Mouse (Mus musculus) layer of hippocampus, postnatal 10 days (tissue): ENCODE measurements around the gene Serpina9. TPM values are rescaled to one million over a fixed set of nuclear protein-coding genes. Genes with fewer than 3 reads are reported as not detected.
A peak's percentile ranks its signal among the peaks of the same experiment; 100 is the strongest.

ENCODE experiments used
- DNase-seq, 2 experiments: peaks; one replicate each; pipeline ENCODE4 v3.0.0; 2021; ENCODE audit warnings: low spot score in 2 of 2
- long read RNA-seq: library from polyadenylated mRNA; stranded (forward); transcript quantifications from one replicate; pipeline ENCODE4 v2.0.0, GENCODE M21; 2023
- total RNA-seq, 2 experiments: library from RNA; stranded (reverse); gene quantifications; 2 replicates each; pipeline ENCODE4 v1.2.3; 2021

Gene Serpina9
- total RNA-seq, result under 1 TPM in 1 of 2 experiments, not detected in 1; 0.21 TPM
- long read RNA-seq, result 0 reads

- DNase-seq, result no peak
Observed at GRCm38 (mm10) chr12:104013620-104014019, at the start of gene Serpina9. TSS of gene Serpina9 (minus strand) at chr12:104013755.

- no peak for DNase-seq
Observed at GRCm38 (mm10) chr12:104061862-104062261, 48.3 kb upstream of the Serpina9 start.

GRCm38 (mm10) chr12:104060126-104060525 lies 46.6 kb upstream of the Serpina9 start:
- no peak for DNase-seq

- DNase-seq, result no peak
Observed at GRCm38 (mm10) chr12:104057531-104057930, 44.0 kb upstream of the Serpina9 start.

GRCm38 (mm10) chr12:104057050-104057449 lies 43.5 kb upstream of the Serpina9 start:
- no peak for DNase-seq

GRCm38 (mm10) chr12:104055755-104056154 lies 42.2 kb upstream of the Serpina9 start:
- no peak for DNase-seq

GRCm38 (mm10) chr12:104053995-104054394 lies 40.4 kb upstream of the Serpina9 start:
- DNase-seq, result no peak

GRCm38 (mm10) chr12:104045713-104046112 lies 32.2 kb upstream of the Serpina9 start:
- no peak for DNase-seq

GRCm38 (mm10) chr12:104044343-104044742 lies 30.8 kb upstream of the Serpina9 start, which contains the start of gene Serpina12:
TSS of gene Serpina12 (minus strand) at chr12:104044443.
- no peak for DNase-seq

GRCm38 (mm10) chr12:104042753-104043152 lies 29.2 kb upstream of the Serpina9 start:
- no peak for DNase-seq

- peak; percentile 35 to 54 for DNase-seq
Observed at GRCm38 (mm10) chr12:104041401-104041800, 27.8 kb upstream of the Serpina9 start.

GRCm38 (mm10) chr12:104038181-104038580 lies 24.6 kb upstream of the Serpina9 start:
- no peak for DNase-seq

GRCm38 (mm10) chr12:104033752-104034151 lies 20.2 kb upstream of the Serpina9 start:
- DNase-seq, result no peak

GRCm38 (mm10) chr12:104029986-104030385 lies 16.4 kb upstream of the Serpina9 start:
- peak in 1 of 2 experiments; percentile 17 for DNase-seq

- DNase-seq, result no peak
Observed at GRCm38 (mm10) chr12:104015280-104015679, 1.7 kb upstream of the Serpina9 start.

- DNase-seq, result no peak
Observed at GRCm38 (mm10) chr12:104004689-104005088, 8.9 kb downstream of the Serpina9 start.

- DNase-seq, result no peak
Observed at GRCm38 (mm10) chr12:104003238-104003612, 10.3 kb downstream of the Serpina9 start.

GRCm38 (mm10) chr12:104002569-104003237 lies 10.9 kb downstream of the Serpina9 start:
- no peak for DNase-seq

GRCm38 (mm10) chr12:104000594-104000993 lies 13.0 kb downstream of the Serpina9 start:
- DNase-seq, result no peak

GRCm38 (mm10) chr12:103999611-104000010 lies 13.9 kb downstream of the Serpina9 start:
- no peak for DNase-seq

- no peak for DNase-seq
Observed at GRCm38 (mm10) chr12:103996513-103996912, 17.0 kb downstream of the Serpina9 start.

GRCm38 (mm10) chr12:103995292-103996072 lies 18.1 kb downstream of the Serpina9 start:
- peak; percentile 82 to 87 for DNase-seq
